Mouse (Mus musculus): ENCODE data around the gene Cic. TPM values are rescaled to one million over a fixed set of nuclear protein-coding genes. Genes with fewer than 3 reads are reported as not detected.
A peak's percentile ranks its signal among the peaks of the same experiment; 100 is the strongest.

Cic gene
- polyA plus RNA-seq, 1 experiment from 2014 or later: 47.3 TPM

DNA sequence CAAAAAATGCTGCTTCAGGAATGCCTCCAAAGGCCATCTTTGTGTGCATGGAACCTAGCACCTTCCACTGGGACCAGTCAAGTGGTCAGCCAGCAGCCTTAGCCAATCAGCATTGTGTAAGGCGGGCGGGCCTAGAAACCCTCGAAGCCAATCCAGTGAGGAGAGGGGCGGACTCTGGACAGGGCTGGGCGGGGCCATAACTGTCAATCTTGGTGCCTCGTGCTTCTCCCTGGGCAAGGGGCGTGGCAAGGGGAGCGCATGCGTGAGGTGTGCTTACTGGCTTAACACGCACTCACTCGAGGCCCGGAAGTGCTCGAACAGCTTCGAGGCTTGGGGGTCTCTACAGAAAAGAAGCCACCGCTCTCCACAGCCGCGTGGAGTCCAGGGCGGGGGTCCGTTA, 33.6 kb downstream of the Cic start, which contains the start of gene Prr19:
Prr19 (plus strand) TSS at position 349 of the 400 bp plus-strand sequence.
- ATAC-seq (ENCODE audit: low FRiP score, low TSS enrichment) (no peak; the same call in 1 of the 2 replicates), DNase-seq (peak; percentile 78)
- Histone ChIP-seq H3K4me2 (ENCODE audit: low read length) (no peak within 1 kb of the TSS), H3K27ac (replicated peaks; ENCODE audit: low read depth, low read length) (no peak within 1 kb of the TSS), H3K4me3 (replicated peaks; ENCODE audit: low read depth, low read length) (no peak within 1 kb of the TSS), H3K9me3 (ENCODE audit: control insufficient read depth, low read length) (no peaks in the 10 kb centered on the region), H3K9ac (replicated peaks; ENCODE audit: low read length) (no peak within 1 kb of the TSS), H3K36me3 (ENCODE audit: control insufficient read depth, insufficient read depth, low read length) (peaks cover 2% of the 10 kb centered on the region; the same call in 1 of the 2 replicates), H3K4me1 (ENCODE audit: control insufficient read depth, insufficient read depth, low read length) (peaks cover 15% of the 10 kb centered on the region), H3K27me3 (ENCODE audit: control insufficient read depth, insufficient read depth, low read length) (no peaks in the 10 kb centered on the region)
- 55% methylated on average over 19 of the region's 19 CpGs for WGBS

- H3K36me3 ChIP-seq (ENCODE audit: control insufficient read depth, insufficient read depth, low read length): 0 out of 2 replicates have a peak, but pooled peaks cover 5% of the 10 kb centered on the region
- no peak overlapping the region for H3K9ac ChIP-seq (replicated peaks; ENCODE audit: low read length)
- H3K4me3 ChIP-seq (replicated peaks; ENCODE audit: low read depth, low read length): no peak overlapping the region
- no peaks in the 10 kb centered on the region for H3K9me3 ChIP-seq (ENCODE audit: control insufficient read depth, low read length)
- ATAC-seq (ENCODE audit: low FRiP score, low TSS enrichment) (no peak), DNase-seq (no peak)
- 77% methylated on average over 9 of the region's 9 CpGs for WGBS
- no peak overlapping the region for H3K27ac ChIP-seq (replicated peaks; ENCODE audit: low read depth, low read length)
- H3K4me1 ChIP-seq (ENCODE audit: control insufficient read depth, insufficient read depth, low read length): peaks cover 7% of the 10 kb centered on the region
- no peak overlapping the region for H3K4me2 ChIP-seq (ENCODE audit: low read length)
- H3K27me3 ChIP-seq (ENCODE audit: control insufficient read depth, insufficient read depth, low read length): no peaks in the 10 kb centered on the region
Measured at GRCm38 (mm10) chr7:25303003-25303684, 35.6 kb downstream of the Cic start.

- H3K27ac ChIP-seq (replicated peaks; ENCODE audit: low read depth, low read length): no peak overlapping the region
- no peaks in the 10 kb centered on the region for H3K9me3 ChIP-seq (ENCODE audit: control insufficient read depth, low read length)
- H3K9ac ChIP-seq (replicated peaks; ENCODE audit: low read length): no peak overlapping the region
- no peak for DNase-seq
- 0 out of 2 replicates have a peak, but pooled peaks cover 8% of the 10 kb centered on the region for H3K36me3 ChIP-seq (ENCODE audit: control insufficient read depth, insufficient read depth, low read length)
- H3K4me1 ChIP-seq (ENCODE audit: control insufficient read depth, insufficient read depth, low read length): peaks cover 7% of the 10 kb centered on the region
- 81% methylated on average over 3 of the region's 3 CpGs for WGBS
- no peaks in the 10 kb centered on the region for H3K27me3 ChIP-seq (ENCODE audit: control insufficient read depth, insufficient read depth, low read length)
- H3K4me3 ChIP-seq (replicated peaks; ENCODE audit: low read depth, low read length): no peak overlapping the region
- no peak for ATAC-seq (ENCODE audit: low FRiP score, low TSS enrichment)
- no peak overlapping the region for H3K4me2 ChIP-seq (ENCODE audit: low read length)
Measured at GRCm38 (mm10) chr7:25303685-25304006, 36.1 kb downstream of the Cic start.

- Histone ChIP-seq H3K27me3 (ENCODE audit: control insufficient read depth, insufficient read depth, low read length) (no peaks in the 10 kb centered on the region), H3K36me3 (ENCODE audit: control insufficient read depth, insufficient read depth, low read length) (peaks cover 11% of the 10 kb centered on the region; the same call in 1 of the 2 replicates), H3K27ac (replicated peaks; ENCODE audit: low read depth, low read length) (peak overlapping the region; percentile 92), H3K4me2 (ENCODE audit: low read length) (peak overlapping the region; percentile 85), H3K9me3 (ENCODE audit: control insufficient read depth, low read length) (no peaks in the 10 kb centered on the region), H3K4me1 (ENCODE audit: control insufficient read depth, insufficient read depth, low read length) (peaks cover 7% of the 10 kb centered on the region), H3K4me3 (replicated peaks; ENCODE audit: low read depth, low read length) (peak overlapping the region; percentile 75), H3K9ac (replicated peaks; ENCODE audit: low read length) (peak overlapping the region; percentile 94)
- DNase-seq (no peak), ATAC-seq (ENCODE audit: low FRiP score, low TSS enrichment) (0 out of 2 replicates have a peak, but pooled peaks have one; percentile 9)
- 0% methylated on average over 2 of the region's 2 CpGs for WGBS
Measured at GRCm38 (mm10) chr7:25305481-25305880, 38.0 kb downstream of the Cic start.

DNA sequence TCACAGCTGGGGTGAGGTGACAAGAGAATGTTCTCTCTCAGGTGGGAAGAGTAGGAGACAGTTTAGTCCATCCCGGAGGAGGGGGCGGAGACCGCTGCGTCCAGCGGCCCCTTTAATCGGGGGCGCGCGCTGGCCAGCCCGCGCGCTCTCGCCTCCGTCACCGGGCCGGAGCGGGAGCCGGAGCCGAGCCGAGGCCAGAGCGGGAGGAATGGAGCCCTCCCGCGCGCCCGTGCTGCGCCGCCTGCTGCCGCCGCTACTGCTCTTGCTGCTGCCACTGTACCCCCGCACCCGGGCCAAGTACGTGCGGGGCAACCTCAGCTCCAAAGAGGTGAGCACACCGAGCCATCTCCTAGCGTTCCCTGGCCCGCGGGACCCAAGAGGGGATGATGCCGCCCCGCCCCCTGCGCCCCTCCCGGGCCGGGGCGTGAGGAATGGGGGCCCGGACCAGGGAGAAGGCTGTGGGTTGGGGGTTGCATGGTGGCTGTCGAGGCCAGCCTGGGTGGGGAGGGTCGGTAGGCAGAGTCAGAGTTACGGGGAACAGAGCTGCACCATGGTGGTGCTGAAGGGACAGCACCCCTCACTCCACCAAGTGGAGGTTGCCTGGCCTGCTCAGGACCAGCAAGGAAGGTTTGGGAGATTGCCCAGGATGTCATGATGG, 38.6 kb downstream of the Cic start, which contains the start of gene Tmem145:
Tmem145 (plus strand) TSS at position 151 of the 658 bp plus-strand sequence.
- Histone ChIP-seq H3K27ac (replicated peaks; ENCODE audit: low read depth, low read length) (peak within 1 kb of the TSS; percentile 92), H3K4me2 (ENCODE audit: low read length) (peak within 1 kb of the TSS; percentile 85), H3K4me3 (replicated peaks; ENCODE audit: low read depth, low read length) (peak within 1 kb of the TSS; percentile 75), H3K36me3 (ENCODE audit: control insufficient read depth, insufficient read depth, low read length) (peaks cover 11% of the 10 kb centered on the region; the same call in 1 of the 2 replicates), H3K4me1 (ENCODE audit: control insufficient read depth, insufficient read depth, low read length) (peaks cover 7% of the 10 kb centered on the region), H3K9me3 (ENCODE audit: control insufficient read depth, low read length) (no peaks in the 10 kb centered on the region), H3K9ac (replicated peaks; ENCODE audit: low read length) (peak within 1 kb of the TSS; percentile 94), H3K27me3 (ENCODE audit: control insufficient read depth, insufficient read depth, low read length) (peaks cover under 1% of the 10 kb centered on the region; the same call in 1 of the 2 replicates)
- WGBS: under 1% methylated on average over 44 of the region's 47 CpGs
- DNase-seq (peak; percentile 88), ATAC-seq (ENCODE audit: low FRiP score, low TSS enrichment) (peak; percentile 78)

- ATAC-seq (ENCODE audit: low FRiP score, low TSS enrichment): no peak
- WGBS: 35% methylated on average over 2 of the region's 2 CpGs
Measured at GRCm38 (mm10) chr7:25306614-25306996, 39.1 kb downstream of the Cic start.

DNA sequence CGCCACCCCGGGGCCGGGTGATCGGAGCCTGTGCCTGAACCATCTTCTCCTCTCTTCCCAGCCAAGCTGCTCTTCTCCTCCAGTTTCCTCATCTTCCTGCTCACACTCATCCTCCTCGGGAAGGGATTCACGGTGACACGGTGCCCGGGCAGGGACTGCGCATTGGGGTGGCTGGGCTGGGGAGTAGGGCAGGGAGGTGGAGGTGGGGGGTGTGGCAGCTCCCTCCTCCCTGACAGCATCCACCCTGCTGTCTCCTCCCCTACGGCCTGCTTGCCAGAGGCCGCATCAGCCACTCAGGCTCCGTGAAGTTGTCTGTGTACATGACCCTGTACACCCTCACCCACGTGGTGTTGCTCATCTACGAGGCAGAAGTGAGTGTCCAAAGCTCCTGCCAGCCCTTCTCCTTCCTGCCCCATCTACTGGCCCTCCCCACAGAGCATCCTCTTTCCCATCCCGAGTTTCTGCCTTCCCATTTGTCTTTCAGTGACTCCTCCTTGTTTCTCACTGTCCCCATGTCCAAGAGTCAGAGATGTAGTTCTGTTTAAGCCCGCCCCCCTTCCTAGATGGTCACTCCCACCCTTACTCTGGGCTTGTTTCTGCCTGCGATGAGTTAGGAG, 41.3 kb downstream of the Cic start:
- Histone ChIP-seq H3K36me3 (ENCODE audit: control insufficient read depth, insufficient read depth, low read length) (peaks cover 17% of the 10 kb centered on the region), H3K4me1 (ENCODE audit: control insufficient read depth, insufficient read depth, low read length) (peaks cover 7% of the 10 kb centered on the region), H3K9me3 (ENCODE audit: control insufficient read depth, low read length) (no peaks in the 10 kb centered on the region), H3K4me3 (replicated peaks; ENCODE audit: low read depth, low read length) (no peak overlapping the region), H3K27ac (replicated peaks; ENCODE audit: low read depth, low read length) (no peak overlapping the region), H3K4me2 (ENCODE audit: low read length) (no peak overlapping the region), H3K9ac (replicated peaks; ENCODE audit: low read length) (no peak overlapping the region), H3K27me3 (ENCODE audit: control insufficient read depth, insufficient read depth, low read length) (peaks cover 27% of the 10 kb centered on the region)
- 66% methylated on average over 17 of the region's 17 CpGs for WGBS
- no peak for ATAC-seq (ENCODE audit: low FRiP score, low TSS enrichment)
- no peak for DNase-seq

More at GRCm38 (mm10) chr7:25306614-25306996, 39.1 kb downstream of the Cic start:
- Histone ChIP-seq H3K4me1 (ENCODE audit: control insufficient read depth, insufficient read depth, low read length) (peaks cover 7% of the 10 kb centered on the region), H3K4me2 (ENCODE audit: low read length) (peak overlapping the region; percentile 85), H3K9ac (replicated peaks; ENCODE audit: low read length) (peak overlapping the region; percentile 94), H3K36me3 (ENCODE audit: control insufficient read depth, insufficient read depth, low read length) (peaks cover 14% of the 10 kb centered on the region; the same call in 1 of the 2 replicates), H3K4me3 (replicated peaks; ENCODE audit: low read depth, low read length) (peak overlapping the region; percentile 75), H3K27me3 (ENCODE audit: control insufficient read depth, insufficient read depth, low read length) (peaks cover 6% of the 10 kb centered on the region; the same call in 1 of the 2 replicates), H3K27ac (replicated peaks; ENCODE audit: low read depth, low read length) (peak overlapping the region; percentile 92), H3K9me3 (ENCODE audit: control insufficient read depth, low read length) (no peaks in the 10 kb centered on the region)
- DNase-seq: no peak

GRCm38 (mm10) chr7:25309425-25309824, 41.9 kb downstream of the Cic start:
- WGBS: 89% methylated on average over 9 of the region's 9 CpGs
- Histone ChIP-seq H3K4me2 (ENCODE audit: low read length) (no peak overlapping the region), H3K4me3 (replicated peaks; ENCODE audit: low read depth, low read length) (no peak overlapping the region), H3K36me3 (ENCODE audit: control insufficient read depth, insufficient read depth, low read length) (peaks cover 17% of the 10 kb centered on the region), H3K9ac (replicated peaks; ENCODE audit: low read length) (no peak overlapping the region), H3K27me3 (ENCODE audit: control insufficient read depth, insufficient read depth, low read length) (peaks cover 33% of the 10 kb centered on the region), H3K4me1 (ENCODE audit: control insufficient read depth, insufficient read depth, low read length) (peaks cover 7% of the 10 kb centered on the region), H3K9me3 (ENCODE audit: control insufficient read depth, low read length) (no peaks in the 10 kb centered on the region), H3K27ac (replicated peaks; ENCODE audit: low read depth, low read length) (no peak overlapping the region)
- ATAC-seq (ENCODE audit: low FRiP score, low TSS enrichment): no peak
- no peak for DNase-seq
